Mouse (Mus musculus) left cerebral cortex, adult 8-10 months (tissue): ENCODE measurements around the gene Syn3. TPM values are rescaled to one million over a fixed set of nuclear protein-coding genes. Genes with fewer than 3 reads are reported as not detected.

Experiments used
- DNase-seq, 2 experiments: peaks; one replicate each; pipeline ENCODE4 v3.0.0; 2022; ENCODE audit warnings: low spot score in 2 of 2
- total RNA-seq, 4 experiments: library from RNA; stranded (reverse); gene quantifications; 2 replicates each; pipeline ENCODE4 v1.2.4; 2022

Syn3 gene
- total RNA-seq, 4 experiments from 2014 or later = 26.7 to 30.5 (median 29.9) TPM

DNA sequence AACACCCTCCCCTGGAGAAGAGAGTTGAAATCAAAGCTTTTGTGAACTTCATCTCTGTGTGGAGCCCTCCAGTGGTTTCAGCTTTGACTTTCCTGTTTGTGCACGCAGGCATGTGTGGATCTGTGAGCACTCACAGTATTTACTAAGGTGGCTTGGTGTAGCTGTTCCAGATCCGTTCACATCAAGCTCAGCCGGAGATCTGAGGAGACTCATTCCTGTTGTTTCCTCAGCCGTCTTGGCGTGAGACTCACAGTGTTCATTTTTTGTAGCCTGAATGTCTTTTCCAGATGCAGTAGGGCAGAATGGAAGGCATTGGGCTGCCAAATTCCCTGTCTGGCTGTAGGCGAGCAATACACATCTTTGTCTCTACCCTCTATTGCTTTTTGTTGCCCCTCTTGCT, 268.7 kb downstream of the Syn3 start:
- DNase-seq = no peak

GRCm38 (mm10) chr10:86225480-86225879, 273.2 kb downstream of the Syn3 start:
- no peak for DNase-seq

DNA sequence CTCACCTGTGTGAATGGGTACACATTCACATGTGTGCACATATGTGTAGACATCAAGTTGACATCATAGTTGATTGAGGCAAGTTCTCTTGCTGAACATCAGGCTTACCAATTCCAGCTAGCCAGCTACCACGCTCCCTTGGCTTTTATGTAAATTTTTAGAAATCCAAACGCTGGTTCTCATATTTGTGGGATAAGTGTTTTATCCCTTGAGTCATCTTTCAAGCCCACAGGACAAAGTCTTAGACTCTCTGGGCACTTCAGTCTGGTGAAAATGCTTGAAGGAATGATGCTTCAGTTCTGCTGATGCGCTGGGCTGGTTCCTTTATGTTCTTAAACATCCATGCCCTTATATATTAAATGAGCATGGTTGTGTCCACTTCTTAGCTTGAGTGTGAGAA, 279.7 kb downstream of the Syn3 start:
- DNase-seq = no peak

DNA sequence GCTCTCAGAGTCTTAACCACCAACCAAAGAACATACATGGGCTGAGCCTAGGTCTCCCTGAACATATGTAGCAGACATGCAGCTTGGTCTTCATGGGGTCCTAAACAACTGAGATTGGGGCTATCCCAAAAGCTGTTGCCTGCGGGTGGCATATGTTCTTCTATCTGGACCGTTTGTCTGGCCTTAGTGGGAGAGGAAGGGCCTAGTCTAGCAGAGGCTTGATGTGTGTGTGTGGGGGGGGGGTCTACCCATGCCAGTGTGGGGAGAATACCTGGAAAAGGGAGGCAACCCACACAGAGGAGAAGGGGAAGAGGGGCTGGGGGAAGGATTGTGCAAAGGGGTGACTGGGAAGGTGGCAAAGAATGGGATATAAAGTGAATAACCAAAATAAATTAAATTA, 281.9 kb downstream of the Syn3 start:
- no peak for DNase-seq

DNA sequence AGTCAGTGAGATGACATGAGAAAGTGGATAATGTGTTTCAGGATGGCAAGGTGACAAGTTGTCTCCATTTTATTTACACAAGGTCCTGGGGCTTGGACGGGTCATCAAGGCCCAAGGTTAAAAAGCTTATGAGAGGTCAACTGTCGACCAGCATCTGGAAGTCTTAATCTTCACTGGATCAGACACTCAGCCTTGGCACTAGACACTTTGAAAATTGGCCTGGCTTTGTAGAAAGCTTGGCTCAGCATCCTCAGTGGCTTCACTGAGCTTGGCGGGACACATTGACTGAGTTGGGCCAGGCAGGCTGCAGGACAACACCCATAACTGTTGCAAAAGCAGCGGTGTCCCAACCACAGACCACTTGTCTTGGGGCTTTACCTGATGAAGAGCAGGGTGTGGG, 286.6 kb downstream of the Syn3 start:
- DNase-seq = no peak

GRCm38 (mm10) chr10:86203915-86204314, 294.8 kb downstream of the Syn3 start:
- no peak for DNase-seq

DNA sequence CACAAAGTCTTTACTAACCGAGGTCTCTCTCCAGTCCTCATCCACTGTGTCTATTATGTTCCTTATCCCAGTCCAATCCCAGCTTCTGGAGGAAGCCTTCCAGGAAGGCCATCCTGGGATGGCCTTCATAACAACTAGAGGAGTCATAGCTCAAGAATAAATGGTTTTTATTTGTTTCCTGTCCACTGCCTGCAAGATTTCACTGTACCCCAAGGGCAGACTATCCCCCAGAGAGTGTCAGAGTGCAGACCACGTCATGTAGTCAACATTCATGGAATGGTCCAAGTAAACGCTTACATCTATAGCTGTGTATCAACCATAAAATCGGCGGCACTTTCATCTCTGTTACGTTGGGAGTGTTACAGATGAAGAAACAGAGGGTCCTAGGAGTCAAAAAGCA, 295.5 kb downstream of the Syn3 start:
- no peak for DNase-seq

GRCm38 (mm10) chr10:86201826-86202225, 296.9 kb downstream of the Syn3 start:
- DNase-seq = no peak

GRCm38 (mm10) chr10:86201006-86201405, 297.7 kb downstream of the Syn3 start:
- no peak for DNase-seq

DNA sequence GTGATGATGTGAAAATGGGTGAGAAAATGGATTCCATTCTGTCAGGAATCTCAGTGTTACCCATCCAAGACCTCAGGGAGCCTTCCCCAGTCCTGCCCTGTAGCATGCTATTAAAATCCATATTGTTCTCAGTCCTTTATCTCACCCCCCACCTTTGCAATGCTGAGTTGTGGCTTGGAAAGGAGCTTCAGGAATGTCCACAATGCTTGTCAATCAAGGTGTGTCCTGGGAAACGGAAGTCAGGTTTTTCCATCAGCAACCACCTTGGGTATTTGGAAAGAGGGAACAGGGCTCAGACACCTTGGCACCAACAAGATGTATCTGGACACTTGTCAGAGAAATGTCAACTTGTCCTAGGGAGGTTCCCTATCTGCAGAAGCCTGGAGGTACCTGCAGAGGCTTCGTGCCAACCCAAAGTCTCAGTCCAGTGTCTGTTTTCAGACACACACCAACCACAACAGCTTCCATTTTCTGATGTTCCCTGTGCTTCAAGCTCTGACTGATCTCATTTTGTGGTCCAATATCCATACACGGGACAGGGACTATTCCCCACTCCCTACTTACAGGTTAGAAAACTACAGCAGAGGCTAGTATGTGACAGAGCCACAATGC, 302.2 kb downstream of the Syn3 start:
- no peak for DNase-seq

DNA sequence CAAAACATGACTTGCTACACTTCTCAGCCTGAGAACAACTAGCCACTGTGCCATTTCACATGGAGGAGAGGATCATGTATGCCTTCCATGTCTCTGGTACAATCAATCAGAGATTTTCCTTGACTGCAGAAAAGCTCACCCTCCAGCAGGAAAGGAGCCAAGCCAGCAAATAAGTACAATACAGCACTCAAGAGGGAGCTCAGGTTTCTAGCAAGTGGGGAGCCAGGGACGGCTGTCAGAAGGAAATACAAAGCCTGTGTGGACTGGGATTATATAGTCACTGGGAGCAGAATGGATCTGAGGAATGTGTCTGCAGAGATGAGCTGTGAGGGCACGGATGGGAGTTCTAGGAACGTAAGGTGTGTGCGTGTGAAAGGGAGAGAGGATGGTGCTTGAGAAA, 304.0 kb downstream of the Syn3 start:
- no peak for DNase-seq

GRCm38 (mm10) chr10:86193863-86194434, 304.7 kb downstream of the Syn3 start:
- DNase-seq = no peak

- DNase-seq = no peak
Measured at GRCm38 (mm10) chr10:86188614-86189013, 310.1 kb downstream of the Syn3 start.

- DNase-seq = no peak
Measured at GRCm38 (mm10) chr10:86187881-86188280, 310.8 kb downstream of the Syn3 start.

DNA sequence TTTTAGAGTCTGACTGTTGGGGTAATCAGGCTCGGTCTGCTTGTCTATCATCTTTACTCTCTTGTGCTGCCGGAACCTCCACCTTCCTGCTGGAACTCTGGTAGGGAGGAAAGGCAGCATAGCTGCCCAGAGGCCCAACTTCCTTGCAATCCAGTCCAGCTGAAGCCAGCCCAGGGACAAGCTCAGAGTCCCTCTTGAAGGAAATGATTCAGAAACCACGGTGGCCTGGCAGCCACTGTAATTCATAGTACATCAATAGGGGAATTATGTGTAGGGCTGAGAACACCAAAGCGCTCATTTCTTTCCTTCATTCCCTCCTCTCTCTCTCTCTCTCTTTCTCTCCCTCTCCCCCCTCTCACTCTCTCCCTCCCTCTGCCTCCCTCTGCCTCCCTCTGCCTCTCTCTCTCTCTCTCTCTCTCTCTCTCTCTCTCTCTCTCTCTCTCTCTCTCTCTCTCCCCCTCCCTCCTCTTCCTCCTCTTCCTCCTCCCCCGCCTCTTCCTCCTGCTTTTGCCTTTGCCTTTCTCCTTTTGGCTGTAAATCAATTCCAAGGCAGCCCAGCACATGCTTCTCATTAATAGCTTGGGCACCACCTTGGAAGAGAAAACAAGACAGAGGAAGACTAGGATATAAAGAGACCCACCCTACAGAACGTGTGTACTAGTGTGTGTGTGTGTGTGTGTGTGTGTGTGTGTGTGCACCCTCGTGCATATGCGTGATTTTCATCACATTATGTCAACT, 315.4 kb downstream of the Syn3 start:
- DNase-seq = no peak

GRCm38 (mm10) chr10:86182183-86182805, 316.4 kb downstream of the Syn3 start:
- no peak for DNase-seq

DNA sequence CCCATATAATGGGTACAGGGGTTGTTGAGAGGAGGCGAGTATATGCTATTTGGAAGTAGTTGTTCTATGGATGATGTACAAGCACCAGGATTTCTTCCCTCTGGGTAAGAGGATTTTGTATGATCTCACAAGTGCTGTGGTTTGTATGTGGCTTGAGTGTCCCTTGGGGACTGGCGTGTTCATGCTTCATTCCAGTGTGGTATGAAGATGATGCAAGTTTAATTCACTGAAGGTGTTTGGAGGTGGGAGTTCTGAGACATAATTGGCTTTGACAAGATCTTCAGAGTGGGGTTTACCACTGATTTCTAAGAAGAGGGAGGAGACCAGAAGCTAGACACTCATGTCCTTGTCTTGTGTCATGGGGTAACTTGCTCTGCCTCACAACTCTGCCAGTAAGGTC, 322.3 kb downstream of the Syn3 start:
- DNase-seq = no peak

DNA sequence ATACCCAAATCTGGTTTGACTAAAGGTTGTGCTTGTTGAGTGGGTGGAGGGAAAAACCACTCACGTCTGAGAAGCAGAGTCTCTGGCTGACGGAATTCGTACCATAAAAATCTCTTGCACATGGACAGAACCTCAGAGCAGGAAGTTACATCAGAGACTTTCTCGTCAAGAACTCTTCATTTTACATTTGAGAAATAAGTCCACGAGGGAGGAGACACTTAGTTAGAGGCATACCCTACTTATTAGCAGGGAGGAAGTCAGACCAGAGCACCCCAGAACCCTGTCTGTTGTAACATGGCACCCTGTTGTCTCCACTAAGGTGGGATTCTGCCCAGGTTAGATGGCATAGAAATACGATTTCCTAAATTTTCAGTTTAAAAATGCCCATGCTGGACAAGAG, 324.7 kb downstream of the Syn3 start:
- no peak for DNase-seq

DNA sequence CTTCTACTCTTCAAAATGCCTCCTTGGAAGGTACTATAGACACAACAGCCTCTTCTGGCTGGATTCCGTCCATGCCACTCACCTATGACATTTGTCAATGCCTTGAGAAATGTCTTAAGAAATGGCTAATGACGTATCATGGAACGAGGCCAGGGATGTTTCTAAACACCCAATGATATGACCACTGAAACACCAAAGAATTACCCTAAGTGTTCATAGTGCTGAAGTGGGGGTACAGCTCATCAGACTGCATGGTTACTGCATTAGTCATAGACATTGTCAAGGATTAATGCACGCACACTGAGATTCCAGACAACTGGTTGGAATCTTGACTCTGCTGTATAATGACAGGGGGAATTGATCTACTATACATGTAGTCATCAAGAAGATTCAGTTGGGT, 325.4 kb downstream of the Syn3 start:
- no peak for DNase-seq

DNA sequence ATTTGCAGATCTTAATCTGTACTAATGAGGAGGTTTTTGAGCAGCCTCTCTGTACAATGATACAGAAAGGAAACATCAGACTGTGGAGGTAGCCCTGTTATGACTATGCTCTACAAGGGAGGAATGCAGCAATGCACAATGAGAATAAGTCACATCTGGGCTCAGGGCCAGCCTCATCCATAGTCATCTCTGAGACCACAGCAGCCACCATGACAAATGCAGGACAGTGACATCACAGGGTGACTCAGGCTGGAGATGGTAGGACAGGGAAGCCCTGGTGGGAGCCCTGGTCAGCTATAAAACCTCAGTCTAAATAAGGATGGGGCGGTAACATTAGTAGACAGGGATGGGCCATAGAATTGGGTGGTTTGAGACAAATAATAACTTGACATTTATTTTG, 327.4 kb downstream of the Syn3 start:
- DNase-seq = no peak

DNA sequence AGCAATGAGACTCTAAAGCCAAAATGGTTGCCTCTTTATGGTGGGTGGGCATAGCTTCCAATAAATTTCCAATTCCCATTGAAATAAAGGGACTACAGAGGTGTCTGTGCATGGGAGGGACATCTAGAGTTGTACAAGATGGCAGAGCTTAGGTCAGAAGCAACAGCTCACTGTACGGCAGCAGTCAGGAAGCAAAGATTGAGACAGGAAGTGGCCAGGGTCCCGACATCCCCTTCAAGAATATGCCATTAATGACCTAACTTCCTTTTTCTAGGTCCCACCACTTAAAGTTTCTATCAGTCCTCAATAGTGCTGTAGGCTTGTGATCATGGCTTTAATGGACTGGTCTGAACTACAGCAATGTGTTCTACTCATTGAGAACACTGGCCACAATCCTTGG, 330.6 kb downstream of the Syn3 start:
- no peak for DNase-seq

DNA sequence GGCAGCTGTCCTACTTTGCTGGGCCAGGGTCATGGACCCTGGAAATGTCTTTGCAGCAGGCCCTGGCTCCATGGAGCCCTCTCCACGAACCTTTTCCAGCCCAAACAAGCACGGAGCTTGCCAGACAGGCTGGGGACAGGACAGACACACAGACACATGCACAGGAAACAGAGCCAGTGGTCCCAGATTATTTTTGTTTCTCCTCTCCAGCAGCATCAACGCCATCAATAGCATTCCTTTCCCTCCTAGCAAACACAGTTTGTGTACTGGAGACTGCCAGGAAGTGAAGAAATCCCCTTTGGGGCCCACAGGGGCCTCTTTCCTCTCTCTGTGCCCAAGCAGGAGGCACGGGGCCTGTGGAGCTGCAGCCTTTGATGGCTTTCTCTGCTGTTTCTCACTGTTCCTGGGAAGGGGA, 331.8 kb downstream of the Syn3 start:
- DNase-seq = no peak

- DNase-seq = no peak
Measured at GRCm38 (mm10) chr10:86164098-86164497, 334.6 kb downstream of the Syn3 start.
